Mouse (Mus musculus): ENCODE results near the gene Themis. TPM values are rescaled to one million over a fixed set of nuclear protein-coding genes. Genes with fewer than 3 reads are reported as not detected.

Gene Themis
- polyA plus RNA-seq, 1 experiment, result not detected

- no peak for DNase-seq (ENCODE audit: low read depth)
These were observed 137.0 kb downstream of the Themis start for GRCm38 (mm10) chr10:28805160-28805559.

- DNase-seq (ENCODE audit: low read depth), result no peak
These were observed 143.9 kb downstream of the Themis start for GRCm38 (mm10) chr10:28811928-28812570.

- DNase-seq (ENCODE audit: low read depth), result no peak
These were observed 144.4 kb downstream of the Themis start for GRCm38 (mm10) chr10:28812571-28812936.

GRCm38 (mm10) chr10:28816160-28816559 lies 148.0 kb downstream of the Themis start:
- DNase-seq (ENCODE audit: low read depth), result no peak

- no peak for DNase-seq (ENCODE audit: low read depth)
These were observed 154.2 kb downstream of the Themis start for GRCm38 (mm10) chr10:28822320-28822719.

GRCm38 (mm10) chr10:28842605-28843004 lies 174.4 kb downstream of the Themis start:
- DNase-seq (ENCODE audit: low read depth), result no peak

GRCm38 (mm10) chr10:28843755-28844717 lies 175.9 kb downstream of the Themis start:
- peak; percentile 4 for DNase-seq (ENCODE audit: low read depth)

- DNase-seq (ENCODE audit: low read depth), result no peak
These were observed 188.0 kb downstream of the Themis start for GRCm38 (mm10) chr10:28856154-28856553.

- DNase-seq (ENCODE audit: low read depth), result no peak
These were observed 202.6 kb downstream of the Themis start for GRCm38 (mm10) chr10:28870580-28871354.

DNA sequence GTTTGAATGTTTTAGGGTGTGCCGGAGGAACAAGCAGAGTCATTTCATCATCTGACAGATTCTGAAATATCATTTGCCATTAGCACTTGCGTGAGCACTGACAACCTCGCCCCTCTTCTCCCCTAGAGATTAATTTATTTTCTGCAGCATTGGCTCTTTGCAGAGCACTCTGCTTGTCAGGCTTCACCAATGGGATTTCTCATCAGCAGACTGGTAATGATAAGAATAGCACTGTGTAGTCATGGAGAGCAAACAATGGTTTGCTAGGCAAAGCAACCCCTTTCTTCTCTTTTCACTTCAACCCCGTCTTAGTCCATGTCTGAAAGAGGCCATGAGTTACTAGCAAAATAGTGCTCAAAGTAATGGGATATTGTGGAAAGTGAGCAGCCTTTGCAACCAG lies 206.4 kb downstream of the Themis start:
- no peak for DNase-seq (ENCODE audit: low read depth)

DNA sequence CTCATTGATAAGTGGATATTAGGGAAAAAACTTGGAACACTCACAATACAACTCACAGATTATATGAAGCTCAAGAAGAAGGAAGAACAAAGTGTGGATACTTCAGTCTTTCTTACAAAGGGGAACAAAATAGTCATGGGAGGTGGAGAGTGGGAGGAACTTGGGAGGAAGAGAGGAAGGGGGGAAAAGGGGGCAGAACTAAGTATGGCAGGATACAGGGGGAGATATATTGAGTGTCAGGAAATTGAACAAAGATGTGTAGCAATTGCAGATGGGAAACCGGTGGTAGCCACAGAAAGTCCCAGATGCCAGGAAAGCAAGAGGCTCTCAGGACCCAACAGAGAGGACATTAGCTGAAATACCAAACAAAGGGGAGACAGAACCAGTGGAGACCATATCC lies 219.5 kb downstream of the Themis start:
- no peak for DNase-seq (ENCODE audit: low read depth)

- DNase-seq (ENCODE audit: low read depth), result no peak
These were observed 222.7 kb downstream of the Themis start for GRCm38 (mm10) chr10:28890886-28891285.

DNA sequence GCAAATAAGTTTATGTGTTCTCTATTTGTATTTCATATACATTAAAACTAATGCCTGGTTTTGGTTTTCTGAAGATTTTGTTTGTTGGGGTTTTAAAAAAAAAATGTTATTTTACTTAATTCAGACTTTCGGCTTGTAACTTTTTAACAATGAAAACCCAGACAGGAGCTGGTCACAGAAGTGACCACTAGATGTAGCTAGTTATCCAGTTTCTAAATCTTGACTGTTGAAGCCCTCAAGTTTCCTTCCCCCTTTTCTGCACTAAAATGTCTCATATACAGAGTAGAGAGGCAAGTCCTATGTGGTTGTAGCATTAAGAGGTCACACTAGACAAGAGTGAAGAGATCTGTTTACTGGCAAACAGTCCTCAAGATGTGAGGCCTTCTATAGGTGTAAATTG lies 230.2 kb downstream of the Themis start:
- no peak for DNase-seq (ENCODE audit: low read depth)
